Mouse (Mus musculus) cerebellum, adult 2 months (tissue): ENCODE measurements around the gene Kctd3.

ENCODE experiments used
- CTCF ChIP-seq: fragments of 200-500 bp; IDR thresholded peaks from 2 replicates; pipeline ENCODE4 v1.5.1; 2011; ENCODE audit warnings: low read depth, mild to moderate bottlenecking, control low read depth, low read length, moderate library complexity, borderline replicate concordance; ENCODE audit not compliant: insufficient read depth
- POLR2A ChIP-seq: fragments of 200-500 bp; IDR thresholded peaks from 2 replicates; pipeline ENCODE4 v1.6.1; 2011; ENCODE audit warnings: low read length, control low read depth, borderline replicate concordance; ENCODE audit not compliant: insufficient read depth

DNA sequence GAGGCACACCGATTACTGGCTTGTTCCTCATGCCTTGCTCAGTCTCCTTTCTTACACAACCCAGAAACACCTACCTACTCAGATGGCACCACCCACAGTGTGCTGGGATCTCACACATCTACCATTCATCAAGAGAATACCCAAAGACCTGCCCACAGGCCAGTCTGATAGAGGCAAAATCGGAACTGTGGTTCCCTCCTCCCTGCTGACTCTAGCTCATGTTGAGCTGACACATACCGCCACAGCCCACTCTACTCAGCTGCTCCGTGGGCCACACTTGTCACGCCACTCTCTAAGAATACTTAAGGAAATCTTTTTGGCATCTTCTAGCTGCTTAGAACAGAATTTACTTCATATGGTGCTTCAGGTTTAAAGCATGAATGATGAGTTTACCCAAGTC, 31.7 kb upstream of the Kctd3 start:
- TF ChIP-seq CTCF, result no peak
- no peak for TF ChIP-seq POLR2A
